Mouse (Mus musculus) CH12.LX (cell line): ENCODE measurements around the gene Zc3h7b.

Experiments
- CHD2 ChIP-seq: IDR thresholded peaks from 2 replicates; pipeline ENCODE4 v1.6.1; 2011; ENCODE audit warnings: low read length, improper control_type of control experiment
- CTCF ChIP-seq, 2 experiments: IDR thresholded peaks in 1 of 2; conservative IDR thresholded peaks in 1 of 2; 2 replicates each; pipeline ENCODE4 v1.5.1; 2011 to 2012; ENCODE audit warnings: low read depth in 2 of 2, low read length in 2 of 2, improper control_type of control experiment in 1 of 2, inconsistent platforms in 1 of 2, mild to moderate bottlenecking in 1 of 2, moderate library complexity in 1 of 2
- GABPA ChIP-seq: IDR thresholded peaks from 2 replicates; pipeline ENCODE4 v1.6.1; 2012; ENCODE audit warnings: low read depth, low read length, improper control_type of control experiment, inconsistent platforms; ENCODE audit not compliant: insufficient replicate concordance
- HCFC1 ChIP-seq: IDR thresholded peaks from 2 replicates; pipeline ENCODE4 v1.6.1; 2012; ENCODE audit warnings: low read depth, mild to moderate bottlenecking, inconsistent platforms, low read length, improper control_type of control experiment
- MEF2A ChIP-seq: IDR thresholded peaks from 2 replicates; pipeline ENCODE4 v1.6.1; 2014; ENCODE audit warnings: low read depth, mild to moderate bottlenecking, inconsistent platforms, low read length, improper control_type of control experiment, borderline replicate concordance
- MYC ChIP-seq: IDR thresholded peaks from 2 replicates; pipeline ENCODE4 v1.6.1; 2011; ENCODE audit warnings: low read depth, mild to moderate bottlenecking, improper control_type of control experiment, low read length
- NELFE ChIP-seq: IDR thresholded peaks from 2 replicates; pipeline ENCODE4 v1.6.1; 2011; ENCODE audit warnings: low read depth, low read length, improper control_type of control experiment
- POLR2A ChIP-seq: IDR thresholded peaks from 2 replicates; pipeline ENCODE4 v1.6.1; 2011; ENCODE audit warnings: low read depth, mild to moderate bottlenecking, improper control_type of control experiment, low read length
- POLR2AphosphoS2 ChIP-seq: IDR thresholded peaks from 2 replicates; pipeline ENCODE4 v1.6.1; 2011; ENCODE audit warnings: low read depth, low read length, improper control_type of control experiment
- RAD21 ChIP-seq: IDR thresholded peaks from 2 replicates; pipeline ENCODE4 v1.6.1; 2011; ENCODE audit warnings: low read depth, mild to moderate bottlenecking, low read length, improper control_type of control experiment, moderate library complexity
- SIN3A ChIP-seq: IDR thresholded peaks from 2 replicates; pipeline ENCODE4 v1.6.1; 2012; ENCODE audit warnings: low read length, improper control_type of control experiment, inconsistent platforms
- UBTF ChIP-seq: IDR thresholded peaks from 2 replicates; pipeline ENCODE4 v1.6.1; 2012; ENCODE audit warnings: low read depth, mild to moderate bottlenecking, inconsistent platforms, low read length, improper control_type of control experiment, moderate library complexity

- TF ChIP-seq NELFE (no peak), CHD2 (no peak), SIN3A (no peak), RAD21 (no peak), MYC (no peak), POLR2A (no peak), CTCF (conservative IDR thresholded peaks at IDR 0.05 in 1 of 2, IDR thresholded peaks at IDR 0.05 in 1 of 2; ENCODE audit: low read depth in 2 of 2, low read length in 2 of 2) (no peak), HCFC1 (no peak), GABPA (no peak), UBTF (no peak), MEF2A (no peak), POLR2AphosphoS2 (no peak)
These were observed 24.2 kb downstream of the Zc3h7b start for GRCm38 (mm10) chr15:81769037-81769436.
